Mouse (Mus musculus) hindbrain, embryonic 15.5 days (tissue): ENCODE measurements around the gene Cacna2d2. TPM values are rescaled to one million over a fixed set of nuclear protein-coding genes. Genes with fewer than 3 reads are reported as not detected.

Experiments used
- ATAC-seq: fragments of 200-750 bp; cut with Nextera tagmentation; 2 replicates; pipeline ENCODE4 v1.8.0; 2017; ENCODE audit warnings: low read depth, moderate number of reproducible peaks, moderate TSS enrichment; ENCODE audit not compliant: low FRiP score
- H3K27ac ChIP-seq: fragments of 300-500 bp; sonication (generic); replicated peaks from 2 replicates; pipeline ENCODE4 v1.5.1; 2015; ENCODE audit warnings: mild to moderate bottlenecking, inconsistent platforms
- H3K27me3 ChIP-seq: fragments of 300-500 bp; sonication (generic); 2 replicates; pipeline ENCODE4 v1.6.1; 2015; ENCODE audit warnings: control low read depth, inconsistent platforms
- H3K36me3 ChIP-seq: fragments of 300-500 bp; sonication (generic); 2 replicates; pipeline ENCODE4 v1.6.1; 2015; ENCODE audit warnings: control low read depth, inconsistent platforms
- H3K4me1 ChIP-seq: fragments of 300-500 bp; sonication (generic); replicated peaks from 2 replicates; pipeline ENCODE4 v1.6.1; 2015; ENCODE audit warnings: control low read depth, inconsistent platforms
- H3K4me2 ChIP-seq: fragments of 300-500 bp; sonication (generic); 2 replicates; pipeline ENCODE4 v1.6.1; 2015; ENCODE audit warnings: moderate library complexity, mild to moderate bottlenecking, inconsistent platforms
- H3K4me3 ChIP-seq: fragments of 300-500 bp; sonication (generic); 2 replicates; pipeline ENCODE4 v1.5.1; 2015; ENCODE audit warnings: mild to moderate bottlenecking, inconsistent platforms
- H3K9ac ChIP-seq: fragments of 300-500 bp; sonication (generic); 2 replicates; pipeline ENCODE4 v1.6.1; 2015; ENCODE audit warnings: inconsistent platforms
- H3K9me3 ChIP-seq: fragments of 300-500 bp; sonication (generic); 2 replicates; pipeline ENCODE4 v1.6.1; 2016; ENCODE audit warnings: control low read depth, inconsistent platforms
- WGBS: fragments of 180-500 bp; shearing (Covaris S2); methylation state at CpG from one replicate; pipeline ENCODE4 v1.1.7; 2015; 5-methylcytosine and 5-hydroxymethylcytosine counted together
- polyA plus RNA-seq: library from polyadenylated mRNA; unstranded; fragments of >200 nt; fragmentation: Nextera tagmentation; extraction: Ambion mirVana; gene quantifications from 2 replicates; pipeline ENCODE4 v1.2.1, GENCODE M21; 2015

Gene Cacna2d2
- polyA plus RNA-seq, 1 experiment from 2014 or later, result 10.7 TPM

DNA sequence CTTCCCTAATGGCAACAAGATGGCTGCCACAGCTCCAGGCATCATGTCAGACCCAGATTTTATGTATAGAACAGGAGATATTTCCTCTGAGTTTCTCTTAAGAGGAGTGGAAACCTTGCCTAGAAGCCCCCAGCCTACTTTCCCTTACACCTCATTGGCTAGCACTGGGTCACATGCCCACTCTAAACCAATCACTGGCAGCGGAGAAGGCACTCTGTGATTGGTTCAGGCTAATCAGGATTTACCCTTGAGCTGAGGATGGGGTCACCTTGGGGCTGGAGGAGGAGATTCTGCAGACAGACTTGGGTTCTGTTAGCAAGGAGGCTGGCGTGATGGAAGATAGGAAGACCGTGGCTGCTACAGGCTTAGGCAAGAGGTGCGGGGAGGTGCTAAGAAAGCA, 10.0 kb downstream of the Cacna2d2 start:
- WGBS, result 93% methylated on average over 4 of the region's 4 CpGs
- Histone ChIP-seq H3K4me1 (peaks cover 12% of the 10 kb centered on the region; the same call in 1 of the 2 replicates), H3K4me2 (no peak overlapping the region), H3K4me3 (no peak overlapping the region), H3K9me3 (no peaks in the 10 kb centered on the region), H3K9ac (no peak overlapping the region), H3K27me3 (no peaks in the 10 kb centered on the region), H3K36me3 (no peaks in the 10 kb centered on the region), H3K27ac (no peak overlapping the region)
- ATAC-seq, result no peak

- no peaks in the 10 kb centered on the region for H3K36me3 ChIP-seq
- H3K4me3 ChIP-seq, result no peak overlapping the region
- H3K4me2 ChIP-seq, result no peak overlapping the region
- H3K9ac ChIP-seq, result no peak overlapping the region
- WGBS, result 46% methylated on average over 6 of the region's 6 CpGs
- no peaks in the 10 kb centered on the region for H3K27me3 ChIP-seq
- peaks cover 26% of the 10 kb centered on the region for H3K4me1 ChIP-seq
- peak; percentile 46; the same call in 1 of the 2 replicates for ATAC-seq
- no peaks in the 10 kb centered on the region for H3K9me3 ChIP-seq
- no peak overlapping the region for H3K27ac ChIP-seq
Measured at GRCm38 (mm10) chr9:107417106-107417505, 17.7 kb downstream of the Cacna2d2 start.

- H3K36me3 ChIP-seq, result no peaks in the 10 kb centered on the region
- no peak overlapping the region for H3K27ac ChIP-seq
- no peak overlapping the region for H3K9ac ChIP-seq
- H3K9me3 ChIP-seq, result no peaks in the 10 kb centered on the region
- WGBS, result 65% methylated on average over 9 of the region's 9 CpGs
- no peak for ATAC-seq
- H3K27me3 ChIP-seq, result no peaks in the 10 kb centered on the region
- no peak overlapping the region for H3K4me2 ChIP-seq
- H3K4me3 ChIP-seq, result no peak overlapping the region
- H3K4me1 ChIP-seq, result peaks cover 39% of the 10 kb centered on the region
Measured at GRCm38 (mm10) chr9:107419491-107420244, 20.3 kb downstream of the Cacna2d2 start.

DNA sequence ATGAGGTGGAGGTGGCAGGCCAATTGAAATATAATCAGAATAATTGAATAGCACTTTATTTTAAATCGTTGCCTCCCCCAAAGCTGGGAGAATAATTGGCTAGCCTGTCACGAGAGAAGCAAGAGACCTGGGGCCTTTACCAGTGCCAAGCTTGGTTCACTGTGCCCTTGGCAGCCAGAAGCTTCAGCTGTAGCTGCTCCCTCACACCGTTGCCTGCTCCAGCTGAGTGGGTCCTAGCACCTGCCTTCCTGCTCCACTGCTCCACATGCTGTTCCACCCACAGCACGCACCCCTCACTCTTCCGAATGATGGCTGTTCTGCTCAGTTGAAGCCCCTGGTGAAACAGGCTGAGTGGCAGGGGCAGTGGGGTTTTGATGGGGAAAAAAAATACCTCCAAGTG, 21.5 kb downstream of the Cacna2d2 start:
- Histone ChIP-seq H3K9me3 (no peaks in the 10 kb centered on the region), H3K4me2 (no peak overlapping the region), H3K27ac (no peak overlapping the region), H3K4me3 (no peak overlapping the region), H3K36me3 (no peaks in the 10 kb centered on the region), H3K27me3 (no peaks in the 10 kb centered on the region), H3K9ac (no peak overlapping the region), H3K4me1 (peaks cover 51% of the 10 kb centered on the region)
- ATAC-seq, result no peak
- 60% methylated on average over 5 of the region's 5 CpGs for WGBS

DNA sequence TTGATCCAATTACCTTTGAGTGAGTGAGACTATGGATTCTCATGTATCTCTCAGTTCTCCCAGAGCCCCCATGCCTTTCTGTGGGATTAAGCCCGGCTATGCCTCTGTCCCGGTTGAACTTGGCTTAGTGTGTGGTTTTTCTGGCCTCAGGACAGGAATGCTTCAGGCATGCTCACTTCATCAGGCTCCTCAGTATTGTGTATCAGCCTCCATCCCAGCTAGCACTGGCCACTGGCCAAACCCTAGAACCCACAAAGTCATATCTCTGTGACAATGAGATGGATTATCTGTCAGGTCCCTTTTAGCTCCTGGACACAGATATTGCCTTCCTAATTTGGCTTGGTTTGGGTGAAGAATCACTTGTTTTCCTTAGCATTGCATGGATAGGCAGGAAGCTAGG, 23.5 kb downstream of the Cacna2d2 start:
- Histone ChIP-seq H3K4me2 (no peak overlapping the region), H3K27ac (no peak overlapping the region), H3K4me3 (no peak overlapping the region), H3K36me3 (no peaks in the 10 kb centered on the region), H3K9ac (no peak overlapping the region), H3K9me3 (no peaks in the 10 kb centered on the region), H3K27me3 (no peaks in the 10 kb centered on the region), H3K4me1 (peaks cover 53% of the 10 kb centered on the region)
- ATAC-seq, result no peak
- WGBS, result 44% methylated on average over 2 of the region's 2 CpGs

- WGBS, result 33% methylated on average over 12 of the region's 12 CpGs
- ATAC-seq, result no peak
- no peak overlapping the region for H3K4me2 ChIP-seq
- H3K9me3 ChIP-seq, result no peaks in the 10 kb centered on the region
- peaks cover 69% of the 10 kb centered on the region for H3K4me1 ChIP-seq
- no peaks in the 10 kb centered on the region for H3K27me3 ChIP-seq
- H3K9ac ChIP-seq, result no peak overlapping the region
- no peak overlapping the region for H3K27ac ChIP-seq
- H3K4me3 ChIP-seq, result no peak overlapping the region
- no peaks in the 10 kb centered on the region for H3K36me3 ChIP-seq
Measured at GRCm38 (mm10) chr9:107424485-107425175, 25.2 kb downstream of the Cacna2d2 start.

DNA sequence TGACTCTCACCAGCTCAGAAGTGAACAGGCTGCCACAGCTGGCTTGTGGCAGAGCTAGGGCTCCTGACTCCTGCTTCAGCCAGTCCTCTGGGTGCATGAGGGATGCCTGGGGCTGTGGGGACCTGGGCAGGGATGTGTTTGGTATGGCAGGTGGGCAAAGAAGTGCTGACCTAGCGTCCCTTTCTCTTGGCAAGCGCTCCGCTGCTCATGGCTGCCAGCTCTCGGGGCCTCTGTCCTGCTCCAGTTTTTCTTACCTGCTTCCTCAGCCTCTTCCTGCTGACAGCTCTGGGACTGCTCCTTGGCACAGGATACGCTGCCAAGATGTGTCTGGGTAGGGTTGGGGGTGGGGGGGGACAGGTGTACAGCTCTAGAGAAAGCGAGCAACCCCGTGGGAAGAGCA, 28.5 kb downstream of the Cacna2d2 start:
- Histone ChIP-seq H3K4me2 (no peak overlapping the region), H3K9ac (no peak overlapping the region), H3K27me3 (no peaks in the 10 kb centered on the region), H3K4me3 (no peak overlapping the region), H3K9me3 (no peaks in the 10 kb centered on the region), H3K36me3 (no peaks in the 10 kb centered on the region), H3K27ac (no peak overlapping the region), H3K4me1 (peaks cover 82% of the 10 kb centered on the region)
- 73% methylated on average over 7 of the region's 7 CpGs for WGBS
- no peak for ATAC-seq

- Histone ChIP-seq H3K4me1 (peaks cover 85% of the 10 kb centered on the region), H3K36me3 (no peaks in the 10 kb centered on the region), H3K4me3 (no peak overlapping the region), H3K4me2 (no peak overlapping the region), H3K27ac (0 out of 2 replicates have a peak overlapping the region, but pooled peaks have one; percentile 25), H3K27me3 (no peaks in the 10 kb centered on the region), H3K9me3 (no peaks in the 10 kb centered on the region), H3K9ac (no peak overlapping the region)
- ATAC-seq, result no peak; the same call in 1 of the 2 replicates
- WGBS, result 48% methylated on average over 5 of the region's 5 CpGs
Measured at GRCm38 (mm10) chr9:107428451-107429186, 29.2 kb downstream of the Cacna2d2 start.

- H3K4me3 ChIP-seq, result no peak overlapping the region
- H3K27me3 ChIP-seq, result no peaks in the 10 kb centered on the region
- H3K9me3 ChIP-seq, result no peaks in the 10 kb centered on the region
- H3K4me2 ChIP-seq, result peak overlapping the region; percentile 16; the same call in 1 of the 2 replicates
- WGBS, result 35% methylated on average over 12 of the region's 12 CpGs
- H3K9ac ChIP-seq, result no peak overlapping the region
- H3K36me3 ChIP-seq, result no peaks in the 10 kb centered on the region
- peaks cover 89% of the 10 kb centered on the region for H3K4me1 ChIP-seq
- ATAC-seq, result peak; percentile 29; the same call in 1 of the 2 replicates
- H3K27ac ChIP-seq, result peak overlapping the region; percentile 71
Measured at GRCm38 (mm10) chr9:107430445-107430844, 31.0 kb downstream of the Cacna2d2 start.

DNA sequence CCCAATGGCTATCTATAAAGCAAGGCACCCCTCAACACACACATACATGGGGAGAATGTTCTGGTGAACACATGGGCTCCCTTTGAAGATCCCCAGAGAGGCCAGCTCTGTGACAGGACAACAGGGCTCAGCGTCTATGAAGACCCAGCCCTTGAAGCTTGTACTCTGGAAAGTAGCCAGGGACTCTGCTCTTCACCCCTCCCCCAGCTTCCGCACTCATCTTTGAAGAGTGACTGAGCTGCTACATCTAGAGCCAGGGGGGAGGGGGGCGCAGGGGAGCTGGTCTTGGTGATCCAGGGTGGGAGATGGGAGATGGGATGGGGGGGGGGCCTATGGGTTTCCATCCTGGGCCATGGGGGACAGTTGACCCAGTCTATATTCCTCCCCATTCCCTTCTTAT, 33.1 kb downstream of the Cacna2d2 start:
- 60% methylated on average over 3 of the region's 3 CpGs for WGBS
- peaks cover 86% of the 10 kb centered on the region for H3K4me1 ChIP-seq
- no peak overlapping the region for H3K27ac ChIP-seq
- no peaks in the 10 kb centered on the region for H3K9me3 ChIP-seq
- no peak overlapping the region for H3K4me3 ChIP-seq
- no peak overlapping the region for H3K9ac ChIP-seq
- H3K4me2 ChIP-seq, result no peak overlapping the region
- H3K27me3 ChIP-seq, result no peaks in the 10 kb centered on the region
- ATAC-seq, result no peak
- H3K36me3 ChIP-seq, result no peaks in the 10 kb centered on the region

GRCm38 (mm10) chr9:107434851-107435250, 35.4 kb downstream of the Cacna2d2 start:
- Histone ChIP-seq H3K36me3 (no peaks in the 10 kb centered on the region), H3K9me3 (no peaks in the 10 kb centered on the region), H3K4me3 (no peak overlapping the region), H3K4me1 (peaks cover 69% of the 10 kb centered on the region), H3K27ac (no peak overlapping the region), H3K9ac (no peak overlapping the region), H3K4me2 (no peak overlapping the region), H3K27me3 (no peaks in the 10 kb centered on the region)
- peak; percentile 31 for ATAC-seq
- 17% methylated on average over 6 of the region's 6 CpGs for WGBS

GRCm38 (mm10) chr9:107435285-107435684, 35.9 kb downstream of the Cacna2d2 start:
- Histone ChIP-seq H3K9me3 (no peaks in the 10 kb centered on the region), H3K4me3 (no peak overlapping the region), H3K27ac (0 out of 2 replicates have a peak overlapping the region, but pooled peaks have one; percentile 14), H3K4me2 (no peak overlapping the region), H3K36me3 (no peaks in the 10 kb centered on the region), H3K27me3 (no peaks in the 10 kb centered on the region), H3K4me1 (peaks cover 67% of the 10 kb centered on the region), H3K9ac (no peak overlapping the region)
- WGBS, result 15% methylated on average over 6 of the region's 6 CpGs
- no peak for ATAC-seq
